Mouse (Mus musculus): ENCODE data around the gene Gins2. TPM values are rescaled to one million over a fixed set of nuclear protein-coding genes. Genes with fewer than 3 reads are reported as not detected.

The Gins2 gene
- polyA plus RNA-seq, 1 experiment from 2014 or later: 84.8 TPM

- no peak overlapping the region for H3K4me3 ChIP-seq
- H3K9me3 ChIP-seq: no peaks in the 10 kb centered on the region
- H3K27ac ChIP-seq (replicated peaks): peak overlapping the region; percentile 88
- 82% methylated on average over 22 of the region's 22 CpGs for WGBS
- no peak for ATAC-seq (ENCODE audit: low FRiP score, low read depth)
- peaks cover 6% of the 10 kb centered on the region; the same call in 1 of the 2 replicates for H3K27me3 ChIP-seq
- no peak overlapping the region for H3K4me2 ChIP-seq (replicated peaks)
- H3K36me3 ChIP-seq: peaks cover 11% of the 10 kb centered on the region
- H3K4me1 ChIP-seq: peaks cover 99% of the 10 kb centered on the region
- no peak overlapping the region for H3K9ac ChIP-seq (replicated peaks)
These were observed 27.3 kb downstream of the Gins2 start for GRCm38 (mm10) chr8:120561539-120562435.

GRCm38 (mm10) chr8:120560535-120560934 lies 28.6 kb downstream of the Gins2 start:
- Histone ChIP-seq H3K36me3 (0 out of 2 replicates have a peak, but pooled peaks cover 4% of the 10 kb centered on the region), H3K27ac (replicated peaks) (peak overlapping the region; percentile 87), H3K9ac (replicated peaks) (no peak overlapping the region), H3K9me3 (no peaks in the 10 kb centered on the region), H3K4me1 (peaks cover 99% of the 10 kb centered on the region), H3K4me2 (replicated peaks) (no peak overlapping the region), H3K27me3 (peaks cover 6% of the 10 kb centered on the region; the same call in 1 of the 2 replicates), H3K4me3 (no peak overlapping the region)
- ATAC-seq (ENCODE audit: low FRiP score, low read depth): no peak
- WGBS: 74% methylated on average over 5 of the region's 5 CpGs

GRCm38 (mm10) chr8:120559654-120560053 lies 29.4 kb downstream of the Gins2 start:
- Histone ChIP-seq H3K4me3 (no peak overlapping the region), H3K27ac (replicated peaks) (peak overlapping the region; percentile 87), H3K4me2 (replicated peaks) (0 out of 2 replicates have a peak overlapping the region, but pooled peaks have one; percentile 9), H3K9ac (replicated peaks) (peak overlapping the region; percentile 37; the same call in 1 of the 2 replicates), H3K36me3 (peaks cover 5% of the 10 kb centered on the region; the same call in 1 of the 2 replicates), H3K27me3 (peaks cover 6% of the 10 kb centered on the region; the same call in 1 of the 2 replicates), H3K9me3 (no peaks in the 10 kb centered on the region), H3K4me1 (peaks cover 100% of the 10 kb centered on the region)
- peak; percentile 20; the same call in 1 of the 2 replicates for ATAC-seq (ENCODE audit: low FRiP score, low read depth)
- WGBS: 7% methylated on average over 11 of the region's 11 CpGs

GRCm38 (mm10) chr8:120558162-120558561 lies 30.9 kb downstream of the Gins2 start:
- no peak overlapping the region for H3K4me2 ChIP-seq (replicated peaks)
- no peak overlapping the region for H3K9ac ChIP-seq (replicated peaks)
- H3K36me3 ChIP-seq: peaks cover 16% of the 10 kb centered on the region
- H3K4me1 ChIP-seq: peaks cover 100% of the 10 kb centered on the region
- H3K27ac ChIP-seq (replicated peaks): peak overlapping the region; percentile 87; the same call in 1 of the 2 replicates
- no peaks in the 10 kb centered on the region for H3K9me3 ChIP-seq
- ATAC-seq (ENCODE audit: low FRiP score, low read depth): no peak
- 81% methylated on average over 4 of the region's 4 CpGs for WGBS
- H3K27me3 ChIP-seq: peaks cover 6% of the 10 kb centered on the region; the same call in 1 of the 2 replicates
- no peak overlapping the region for H3K4me3 ChIP-seq

GRCm38 (mm10) chr8:120557170-120557965 lies 31.7 kb downstream of the Gins2 start:
- Histone ChIP-seq H3K27ac (replicated peaks) (peak overlapping the region; percentile 73), H3K4me2 (replicated peaks) (0 out of 2 replicates have a peak overlapping the region, but pooled peaks have one; percentile 7), H3K9ac (replicated peaks) (0 out of 2 replicates have a peak overlapping the region, but pooled peaks have one; percentile 34), H3K4me1 (peaks cover 100% of the 10 kb centered on the region), H3K27me3 (peaks cover 6% of the 10 kb centered on the region; the same call in 1 of the 2 replicates), H3K36me3 (peaks cover 14% of the 10 kb centered on the region), H3K4me3 (no peak overlapping the region), H3K9me3 (no peaks in the 10 kb centered on the region)
- ATAC-seq (ENCODE audit: low FRiP score, low read depth): 0 out of 2 replicates have a peak, but pooled peaks have one; percentile 10
- WGBS: 47% methylated on average over 15 of the region's 15 CpGs

GRCm38 (mm10) chr8:120556198-120556892 lies 32.8 kb downstream of the Gins2 start:
- Histone ChIP-seq H3K27me3 (0 out of 2 replicates have a peak, but pooled peaks cover 6% of the 10 kb centered on the region), H3K9me3 (no peaks in the 10 kb centered on the region), H3K4me1 (peaks cover 100% of the 10 kb centered on the region), H3K27ac (replicated peaks) (peak overlapping the region; percentile 73), H3K36me3 (peaks cover 13% of the 10 kb centered on the region), H3K4me2 (replicated peaks) (0 out of 2 replicates have a peak overlapping the region, but pooled peaks have one; percentile 7), H3K4me3 (no peak overlapping the region), H3K9ac (replicated peaks) (peak overlapping the region; percentile 34; the same call in 1 of the 2 replicates)
- WGBS: 62% methylated on average over 20 of the region's 20 CpGs
- no peak for ATAC-seq (ENCODE audit: low FRiP score, low read depth)

GRCm38 (mm10) chr8:120554466-120555039 lies 34.6 kb downstream of the Gins2 start:
- 91% methylated on average over 18 of the region's 18 CpGs for WGBS
- H3K27ac ChIP-seq (replicated peaks): no peak overlapping the region
- no peak overlapping the region for H3K4me2 ChIP-seq (replicated peaks)
- 0 out of 2 replicates have a peak, but pooled peaks cover 8% of the 10 kb centered on the region for H3K27me3 ChIP-seq
- peaks cover 100% of the 10 kb centered on the region for H3K4me1 ChIP-seq
- H3K4me3 ChIP-seq: no peak overlapping the region
- no peak for ATAC-seq (ENCODE audit: low FRiP score, low read depth)
- H3K9ac ChIP-seq (replicated peaks): no peak overlapping the region
- H3K36me3 ChIP-seq: peaks cover 13% of the 10 kb centered on the region
- H3K9me3 ChIP-seq: no peaks in the 10 kb centered on the region

- peak overlapping the region; percentile 25; the same call in 1 of the 2 replicates for H3K27ac ChIP-seq (replicated peaks)
- WGBS: 88% methylated on average over 24 of the region's 24 CpGs
- no peaks in the 10 kb centered on the region for H3K9me3 ChIP-seq
- ATAC-seq (ENCODE audit: low FRiP score, low read depth): no peak
- H3K36me3 ChIP-seq: peaks cover 13% of the 10 kb centered on the region
- H3K27me3 ChIP-seq: 0 out of 2 replicates have a peak, but pooled peaks cover 13% of the 10 kb centered on the region
- no peak overlapping the region for H3K4me3 ChIP-seq
- peaks cover 100% of the 10 kb centered on the region for H3K4me1 ChIP-seq
- H3K4me2 ChIP-seq (replicated peaks): no peak overlapping the region
- H3K9ac ChIP-seq (replicated peaks): no peak overlapping the region
These were observed 35.5 kb downstream of the Gins2 start for GRCm38 (mm10) chr8:120553441-120554123.

GRCm38 (mm10) chr8:120552509-120552908 lies 36.6 kb downstream of the Gins2 start:
- Histone ChIP-seq H3K27me3 (peaks cover 9% of the 10 kb centered on the region; the same call in 1 of the 2 replicates), H3K27ac (replicated peaks) (no peak overlapping the region; the same call in 1 of the 2 replicates), H3K4me3 (no peak overlapping the region), H3K9me3 (no peaks in the 10 kb centered on the region), H3K36me3 (peaks cover 13% of the 10 kb centered on the region), H3K9ac (replicated peaks) (0 out of 2 replicates have a peak overlapping the region, but pooled peaks have one; percentile 11), H3K4me2 (replicated peaks) (no peak overlapping the region), H3K4me1 (peaks cover 100% of the 10 kb centered on the region)
- WGBS: 90% methylated on average over 11 of the region's 11 CpGs
- ATAC-seq (ENCODE audit: low FRiP score, low read depth): no peak

- Histone ChIP-seq H3K9me3 (no peaks in the 10 kb centered on the region), H3K27ac (replicated peaks) (peak overlapping the region; percentile 93), H3K4me1 (peaks cover 100% of the 10 kb centered on the region), H3K36me3 (peaks cover 13% of the 10 kb centered on the region), H3K4me2 (replicated peaks) (no peak overlapping the region), H3K27me3 (peaks cover 13% of the 10 kb centered on the region; the same call in 1 of the 2 replicates), H3K9ac (replicated peaks) (no peak overlapping the region), H3K4me3 (no peak overlapping the region)
- 93% methylated on average over 3 of the region's 3 CpGs for WGBS
- ATAC-seq (ENCODE audit: low FRiP score, low read depth): no peak
These were observed 37.5 kb downstream of the Gins2 start for GRCm38 (mm10) chr8:120551677-120551980.

All from midbrain, embryonic 12.5 days (tissue).